Mouse (Mus musculus) gonadal fat pad, adult 2 months (tissue): ENCODE results near the gene Lgi4. TPM values are rescaled to one million over a fixed set of nuclear protein-coding genes. Genes with fewer than 3 reads are reported as not detected.

Experiments used
- DNase-seq: peaks from one replicate; pipeline ENCODE4 v3.0.0-alpha.2; 2012; ENCODE audit warnings: low read depth
- polyA plus RNA-seq: library from polyadenylated mRNA; depleted of rRNA; stranded (reverse); fragments of >200 nt; gene quantifications from 2 replicates; pipeline ENCODE4 v1.2.3, GENCODE M21; 2012; rRNA removed

Lgi4 gene
- polyA plus RNA-seq, 1 experiment = 6.9 TPM

- DNase-seq = no peak
Observed at GRCm38 (mm10) chr7:31107781-31108180, 48.6 kb downstream of the Lgi4 start.

- DNase-seq = no peak
Observed at GRCm38 (mm10) chr7:31109091-31109490, 49.9 kb downstream of the Lgi4 start.

GRCm38 (mm10) chr7:31109796-31110195 lies 50.7 kb downstream of the Lgi4 start:
- DNase-seq = no peak

- no peak for DNase-seq
Observed at GRCm38 (mm10) chr7:31110861-31111385, 51.8 kb downstream of the Lgi4 start.

GRCm38 (mm10) chr7:31112036-31112435 lies 52.9 kb downstream of the Lgi4 start:
- no peak for DNase-seq

- DNase-seq = no peak
Observed at GRCm38 (mm10) chr7:31113800-31114199, 54.7 kb downstream of the Lgi4 start.

- no peak for DNase-seq
Observed at GRCm38 (mm10) chr7:31114646-31115045, 55.5 kb downstream of the Lgi4 start.

- no peak for DNase-seq
Observed at GRCm38 (mm10) chr7:31115182-31115581, 56.0 kb downstream of the Lgi4 start, which contains the start of gene Hpn. Hpn (minus strand) TSS chr7:31115290.

GRCm38 (mm10) chr7:31115587-31116043 lies 56.5 kb downstream of the Lgi4 start:
- DNase-seq = no peak

GRCm38 (mm10) chr7:31116721-31117145 lies 57.6 kb downstream of the Lgi4 start:
- DNase-seq = no peak

- no peak for DNase-seq
Observed at GRCm38 (mm10) chr7:31117465-31117864, 58.3 kb downstream of the Lgi4 start.

GRCm38 (mm10) chr7:31118486-31118885 lies 59.3 kb downstream of the Lgi4 start:
- no peak for DNase-seq

GRCm38 (mm10) chr7:31119556-31119955 lies 60.4 kb downstream of the Lgi4 start:
- no peak for DNase-seq

Other genes with a start within 250 kb of the Lgi4 start
- 45.9 and 62.5 TPM in 2 replicates for gene Ffar2, start 235.6 kb upstream of the Lgi4 start, polyA plus RNA-seq
- gene Ffar3, start 203.2 kb upstream of the Lgi4 start, polyA plus RNA-seq = not detected in 2 replicates
- gene Ffar1, start 197.8 kb upstream of the Lgi4 start, polyA plus RNA-seq = 0.04 and 0.05 TPM in 2 replicates
- gene Cd22, start 179.0 kb upstream of the Lgi4 start, polyA plus RNA-seq = 0.81 and 1.1 TPM in 2 replicates
- 0.61 and 0.65 TPM in 2 replicates for gene Mag, start 144.5 kb upstream of the Lgi4 start, polyA plus RNA-seq
- 1.1 and 2.7 TPM in 2 replicates for gene Hamp2, start 134.7 kb upstream of the Lgi4 start, polyA plus RNA-seq
- 0.76 and 8.4 TPM in 2 replicates for gene Hamp, start 115.3 kb upstream of the Lgi4 start, polyA plus RNA-seq
- gene Usf2, start 102.5 kb upstream of the Lgi4 start, polyA plus RNA-seq = 84.7 and 96.8 TPM in 2 replicates
- 71.1 and 104 TPM in 2 replicates for gene Lsr, start 85.9 kb upstream of the Lgi4 start, polyA plus RNA-seq
- gene Fam187b, start 85.6 kb upstream of the Lgi4 start, polyA plus RNA-seq = 10.9 and 14.2 TPM in 2 replicates
- 61.5 and 84.3 TPM in 2 replicates for gene Fxyd5, start 16.9 kb upstream of the Lgi4 start, polyA plus RNA-seq
- gene Fxyd7, start 7.9 kb upstream of the Lgi4 start, polyA plus RNA-seq = 3.9 and 5.0 TPM in 2 replicates
- 218 and 301 TPM in 2 replicates for gene Fxyd1, start 2.1 kb upstream of the Lgi4 start, polyA plus RNA-seq
- 49.4 and 80.0 TPM in 2 replicates for gene Fxyd3, start 17.4 kb downstream of the Lgi4 start, polyA plus RNA-seq
- 27.8 and 32.4 TPM in 2 replicates for gene Hpn, start 55.9 kb downstream of the Lgi4 start, polyA plus RNA-seq
- 30.3 and 42.4 TPM in 2 replicates for gene Scn1b, start 67.7 kb downstream of the Lgi4 start, polyA plus RNA-seq
- gene Gramd1a, start 96.6 kb downstream of the Lgi4 start, polyA plus RNA-seq = 60.3 and 80.0 TPM in 2 replicates
- not detected in 2 replicates for gene Scgb2b2, start 231.2 kb downstream of the Lgi4 start, polyA plus RNA-seq
- not detected in 2 replicates for gene Scgb1b2, start 232.5 kb downstream of the Lgi4 start, polyA plus RNA-seq